Mouse (Mus musculus) brown adipose tissue, adult 24 weeks (tissue): Measurements from ENCODE around the gene Krt81. TPM values are rescaled to one million over a fixed set of nuclear protein-coding genes. Genes with fewer than 3 reads are reported as not detected.

Experiments
- H3K27ac ChIP-seq: fragments of 200-500 bp; replicated peaks from 2 replicates; pipeline ENCODE4 v1.5.1; 2012; ENCODE audit warnings: low read depth, mild to moderate bottlenecking, low read length
- H3K4me1 ChIP-seq: fragments of 200-500 bp; 2 replicates; pipeline ENCODE4 v1.6.1; 2012; ENCODE audit warnings: low read length, mixed read lengths; ENCODE audit not compliant: control insufficient read depth, insufficient read depth, insufficient read length
- H3K4me3 ChIP-seq: fragments of 200-500 bp; 2 replicates; pipeline ENCODE4 v1.5.1; 2012; ENCODE audit warnings: low read depth, mild to moderate bottlenecking, low read length, moderate library complexity; ENCODE audit not compliant: insufficient read depth
- polyA plus RNA-seq: library from polyadenylated mRNA; stranded (reverse); fragments of >200 nt; gene quantifications from 2 replicates; pipeline ENCODE4 v1.2.4, GENCODE M21; 2012; ENCODE audit not compliant: missing spikeins, insufficient read depth, insufficient read length

Gene Krt81
- polyA plus RNA-seq: not detected in 2 replicates

DNA sequence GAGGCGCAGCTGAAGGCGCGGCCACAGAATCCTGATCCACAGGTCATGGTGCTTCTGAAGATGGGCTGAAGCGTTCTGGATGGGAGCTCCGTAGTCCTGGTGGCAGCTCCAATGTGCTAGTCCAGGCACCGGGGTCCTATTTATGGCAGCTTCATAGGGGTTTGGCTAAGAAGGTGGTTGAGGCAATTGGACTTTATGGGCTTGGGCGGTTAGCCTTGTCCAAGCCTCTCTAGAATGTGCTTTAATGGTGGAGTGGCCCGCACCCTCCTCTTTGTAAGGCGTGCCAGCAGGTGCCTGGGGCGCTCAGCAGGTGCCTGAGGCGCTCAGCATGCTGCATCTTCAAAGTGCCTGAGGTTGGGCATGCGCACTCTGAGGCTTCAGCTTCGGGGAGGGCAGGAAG lies at the start of gene Krt81:
TSS of gene Krt81 (minus strand) at position 101 of the 400 bp plus-strand sequence.
- H3K4me3 ChIP-seq: no peak within 1 kb of the TSS
- no peak within 1 kb of the TSS for H3K27ac ChIP-seq
- H3K4me1 ChIP-seq: no peaks in the 10 kb centered on the region

DNA sequence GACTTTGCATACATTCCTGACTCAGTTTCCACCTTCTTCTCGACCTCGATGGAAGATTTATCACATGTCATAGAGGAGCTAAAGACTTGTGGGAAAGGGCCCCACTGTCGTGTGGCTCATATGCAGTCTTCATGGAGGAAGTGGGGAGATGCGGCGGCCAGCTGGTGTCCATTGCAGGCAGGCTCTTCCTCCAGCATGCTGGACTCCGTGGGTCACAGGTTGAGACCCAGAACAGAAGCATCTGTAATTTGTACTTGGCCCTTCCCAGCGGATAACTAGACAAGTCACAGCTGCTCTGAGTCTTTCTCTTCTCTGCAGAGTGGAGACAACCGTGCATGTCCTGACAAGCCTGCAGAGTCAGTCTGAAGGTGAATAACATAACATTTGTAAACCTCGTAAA lies 44.7 kb upstream of the Krt81 start:
- no peaks in the 10 kb centered on the region for H3K4me1 ChIP-seq
- H3K27ac ChIP-seq: no peak overlapping the region
- no peak overlapping the region for H3K4me3 ChIP-seq

DNA sequence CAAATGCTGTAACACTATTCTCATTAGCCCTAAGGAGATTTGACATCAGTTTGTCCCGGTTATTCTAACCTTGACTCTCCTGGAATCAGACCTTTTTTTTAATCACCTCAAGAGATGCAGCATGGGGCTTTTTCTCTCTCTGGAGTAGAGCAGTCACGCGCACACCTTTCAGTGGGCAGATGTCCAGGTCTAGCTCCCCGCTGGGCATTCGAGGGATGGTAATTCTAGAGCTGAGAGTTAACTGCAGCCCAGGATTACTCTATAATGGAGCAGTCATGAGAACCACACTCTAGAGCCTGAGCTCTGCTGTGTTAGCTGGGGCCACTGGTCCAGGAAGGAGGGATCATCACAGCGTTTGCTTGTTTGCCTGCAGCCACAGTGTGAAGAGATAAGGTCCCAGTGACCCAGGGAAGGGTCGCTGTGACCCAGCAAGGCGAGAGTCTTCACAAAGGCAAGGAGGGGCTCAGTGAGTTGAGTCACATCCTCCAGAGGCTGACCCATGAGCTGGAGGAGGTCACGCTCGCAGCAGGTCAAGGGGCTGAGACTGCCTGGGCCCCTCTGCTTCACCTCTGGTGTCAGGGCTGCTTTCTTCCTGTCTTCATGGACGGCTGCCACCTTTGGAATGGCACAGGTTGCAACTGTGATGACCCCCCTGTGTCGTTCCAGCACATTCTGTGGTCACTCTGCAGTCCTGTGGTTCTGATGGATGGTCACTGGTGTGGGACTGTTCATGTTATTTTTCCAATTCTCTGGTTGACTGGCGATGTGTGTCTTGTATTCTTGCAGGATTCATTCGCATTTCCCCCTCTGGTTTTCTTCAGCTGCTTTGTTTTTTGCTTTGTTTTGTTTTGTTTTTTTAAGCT lies 43.6 kb upstream of the Krt81 start:
- Histone ChIP-seq H3K27ac (no peak overlapping the region), H3K4me3 (no peak overlapping the region), H3K4me1 (no peaks in the 10 kb centered on the region)

DNA sequence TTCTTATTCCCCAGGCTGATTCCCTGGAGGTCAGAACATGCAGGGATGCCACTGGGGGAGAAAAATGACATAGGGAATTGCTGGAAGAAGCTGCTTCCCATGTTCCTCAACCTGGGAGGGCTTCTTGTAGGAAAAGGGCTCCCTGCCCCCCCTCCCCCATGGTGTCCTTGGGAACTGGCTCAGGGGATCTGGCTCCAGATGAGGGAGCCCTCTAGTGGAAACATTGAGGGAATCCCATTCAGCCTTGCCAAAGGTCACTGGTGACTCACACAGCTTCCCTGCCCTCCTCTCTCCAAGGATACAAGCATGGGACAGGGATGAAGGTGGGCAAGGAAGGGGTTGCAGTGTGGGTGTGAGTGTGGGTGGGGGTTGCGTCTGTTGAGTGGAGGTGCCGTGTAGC lies 33.6 kb upstream of the Krt81 start:
- Histone ChIP-seq H3K4me3 (no peak overlapping the region), H3K27ac (no peak overlapping the region), H3K4me1 (no peaks in the 10 kb centered on the region)

DNA sequence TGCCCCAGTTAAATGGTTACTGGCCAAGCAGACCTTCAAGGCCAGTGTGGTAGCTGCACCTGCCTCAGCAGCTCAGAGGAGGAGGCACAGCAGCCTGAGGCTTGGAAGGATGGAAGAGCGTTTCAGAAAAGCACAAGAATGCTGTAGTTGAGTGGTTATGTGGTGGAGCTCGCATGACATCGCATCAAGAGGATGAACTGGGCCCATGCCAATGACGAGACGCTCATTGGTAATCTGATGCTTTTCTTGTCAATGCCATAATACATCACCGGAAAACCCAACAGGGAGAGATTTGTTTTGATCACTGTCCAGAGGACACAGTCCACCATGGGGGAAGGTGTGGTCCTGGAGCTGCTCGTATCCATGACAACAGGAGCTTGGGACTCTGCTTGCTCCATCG lies 31.7 kb upstream of the Krt81 start:
- Histone ChIP-seq H3K4me1 (no peaks in the 10 kb centered on the region), H3K27ac (no peak overlapping the region), H3K4me3 (no peak overlapping the region)

DNA sequence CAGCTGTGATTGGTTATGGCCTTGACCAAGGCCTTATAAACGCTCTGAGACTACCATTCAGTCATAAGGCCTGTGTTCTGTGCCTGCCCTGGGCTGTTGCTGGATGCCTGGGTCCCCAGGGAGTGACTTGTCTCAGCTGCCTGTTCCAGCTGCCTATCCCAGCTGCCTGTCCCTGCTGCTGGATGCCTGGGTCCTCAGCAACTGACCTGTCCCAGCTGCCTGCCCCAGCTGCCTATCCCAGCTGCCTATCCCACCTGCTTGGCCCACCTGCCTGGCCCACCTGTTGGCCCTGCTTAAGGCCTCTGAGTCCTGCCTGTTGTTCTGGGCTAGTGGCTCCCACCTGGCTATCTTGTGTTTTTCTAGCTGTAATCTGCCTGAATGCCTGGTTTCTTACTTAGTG lies 30.7 kb upstream of the Krt81 start:
- Histone ChIP-seq H3K27ac (no peak overlapping the region), H3K4me1 (no peaks in the 10 kb centered on the region), H3K4me3 (no peak overlapping the region)

DNA sequence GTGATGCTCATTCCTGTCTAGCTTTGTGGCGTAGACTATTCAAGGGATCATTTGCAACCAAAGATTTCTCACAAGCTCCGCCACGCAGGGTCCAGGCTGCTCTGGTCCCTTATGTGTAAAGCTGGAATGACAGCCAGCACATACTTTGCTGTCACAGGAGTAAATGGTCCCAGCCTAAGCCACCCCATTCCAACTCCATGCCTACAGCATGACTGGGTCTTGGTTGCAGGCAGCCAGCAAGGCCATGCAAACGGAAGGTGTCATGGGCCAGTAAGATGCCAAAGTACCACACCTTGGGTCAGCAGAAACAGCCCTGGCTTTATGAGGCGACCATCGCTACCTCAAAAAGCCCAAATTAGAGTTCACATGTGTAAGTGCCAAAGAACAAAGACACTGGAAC lies 30.2 kb upstream of the Krt81 start:
- H3K4me3 ChIP-seq: no peak overlapping the region
- H3K27ac ChIP-seq: no peak overlapping the region
- no peaks in the 10 kb centered on the region for H3K4me1 ChIP-seq

DNA sequence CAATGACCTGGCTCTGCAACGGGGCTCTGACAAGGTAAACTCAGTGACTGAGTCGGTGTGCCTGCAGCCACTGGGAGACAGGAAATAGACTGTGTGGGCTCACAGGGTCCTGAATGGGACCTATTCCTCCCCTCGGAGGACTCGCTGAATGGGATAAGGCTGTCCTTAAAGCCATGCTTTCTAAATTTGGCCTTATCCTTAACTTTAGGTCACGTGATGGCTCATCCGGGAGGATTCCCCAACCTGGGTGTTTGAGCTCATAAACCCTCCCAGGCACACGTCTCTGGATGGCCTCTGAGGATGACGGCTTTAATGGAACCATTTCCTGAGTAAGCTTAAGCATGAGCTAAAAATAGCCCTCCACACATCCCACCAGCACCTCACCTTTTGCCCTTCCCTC lies 29.2 kb upstream of the Krt81 start:
- Histone ChIP-seq H3K4me3 (no peak overlapping the region), H3K4me1 (no peaks in the 10 kb centered on the region), H3K27ac (no peak overlapping the region)

DNA sequence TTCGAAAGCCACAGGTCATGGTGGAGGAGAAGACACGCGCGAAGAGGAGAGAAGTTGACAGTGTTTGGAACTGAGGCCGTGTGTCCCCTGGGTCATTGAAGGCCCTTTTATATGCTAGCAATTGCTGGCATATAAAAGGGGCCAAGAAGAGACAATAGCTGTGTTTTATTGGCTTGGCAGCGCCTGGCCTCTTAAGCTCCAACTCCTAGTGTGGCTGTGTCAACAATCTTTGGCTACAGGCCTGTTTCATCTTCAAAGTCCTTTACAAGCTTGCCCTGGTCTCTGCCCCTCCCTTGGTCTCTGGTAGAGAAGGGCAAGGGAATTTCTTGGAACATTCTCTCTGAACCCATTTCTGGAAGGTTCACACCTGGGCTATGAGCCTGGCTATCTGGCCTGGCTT lies 27.9 kb upstream of the Krt81 start, which contains the start of gene Krt83:
TSS of gene Krt83 (minus strand) at position 82 of the 400 bp plus-strand sequence.
- H3K4me3 ChIP-seq: no peak within 1 kb of the TSS
- no peaks in the 10 kb centered on the region for H3K4me1 ChIP-seq
- no peak within 1 kb of the TSS for H3K27ac ChIP-seq

DNA sequence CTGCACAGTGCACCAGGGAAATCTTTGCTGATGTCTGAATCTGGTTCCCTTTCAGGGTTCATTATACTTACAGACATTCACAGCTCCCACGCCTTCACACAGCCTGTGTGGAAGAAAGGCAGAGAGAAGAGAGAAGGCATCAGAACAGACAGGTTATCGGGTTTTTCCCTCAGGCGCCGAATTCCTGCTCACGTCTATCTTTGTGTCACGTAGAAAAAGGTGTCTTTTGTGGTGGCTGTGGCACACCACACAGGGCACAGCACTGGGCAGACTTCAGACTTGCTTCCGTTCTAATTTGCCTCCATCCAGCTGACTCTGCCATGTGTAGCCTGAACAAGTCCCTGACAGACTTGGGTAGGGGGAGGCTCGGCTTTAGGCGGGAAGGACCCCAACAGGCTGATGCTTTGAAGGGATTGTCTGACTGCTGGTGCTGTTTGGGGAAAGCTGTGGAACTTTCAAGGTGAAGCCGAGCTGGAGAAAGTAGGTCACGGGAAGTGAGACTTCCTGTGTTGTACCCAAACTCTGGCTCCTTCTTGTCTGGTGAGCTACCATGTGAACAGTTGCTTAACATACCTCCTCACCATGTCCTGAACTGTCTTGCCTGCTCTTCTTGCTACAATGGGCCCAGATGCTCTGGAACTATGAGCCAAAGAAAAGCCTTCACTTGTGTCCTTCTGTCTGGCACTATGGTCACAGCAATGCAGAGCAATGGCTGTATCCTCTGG lies 22.5 kb upstream of the Krt81 start:
- Histone ChIP-seq H3K27ac (no peak overlapping the region), H3K4me1 (no peaks in the 10 kb centered on the region), H3K4me3 (no peak overlapping the region)

DNA sequence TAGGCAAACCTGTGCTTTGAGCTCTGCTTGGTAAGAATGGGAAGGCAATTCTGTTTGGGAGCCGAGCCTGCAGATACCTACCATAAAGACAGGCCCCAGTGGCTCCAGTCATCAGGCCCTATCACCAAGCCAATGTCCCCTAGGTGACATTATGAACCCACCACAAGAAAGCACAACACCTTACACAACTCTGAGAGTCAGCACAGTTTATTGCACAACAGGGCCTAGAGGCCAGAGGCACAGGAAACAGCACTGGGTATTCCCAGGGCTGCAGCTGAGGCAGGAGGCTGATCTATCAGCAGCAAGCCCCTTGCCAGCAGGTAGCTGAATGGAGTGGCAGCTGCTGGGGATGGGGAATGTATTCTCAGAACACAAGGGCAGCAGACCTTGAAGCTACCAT lies 21.4 kb upstream of the Krt81 start:
- H3K4me3 ChIP-seq: no peak overlapping the region
- H3K27ac ChIP-seq: no peak overlapping the region
- H3K4me1 ChIP-seq: no peaks in the 10 kb centered on the region

DNA sequence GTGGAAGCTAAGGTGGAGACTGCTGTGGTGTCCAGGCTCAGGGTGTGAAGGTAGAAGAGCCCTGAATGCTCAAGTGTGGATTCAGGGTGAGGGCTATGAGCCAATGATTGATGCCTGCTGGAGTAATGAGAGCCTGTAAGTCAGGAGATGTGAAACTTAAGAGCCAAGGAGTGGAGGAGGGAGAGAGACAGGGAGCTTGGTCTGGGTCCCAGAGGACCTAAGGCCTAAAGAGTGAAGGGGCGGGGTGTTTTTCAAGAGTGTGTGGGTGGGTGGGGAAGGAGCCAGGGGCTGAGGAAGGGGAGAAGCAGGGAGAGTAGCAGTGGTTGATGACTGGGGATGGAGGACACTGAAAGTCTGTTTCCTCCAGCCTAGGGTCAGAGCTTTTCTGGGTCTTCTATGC lies 20.1 kb upstream of the Krt81 start:
- Histone ChIP-seq H3K4me3 (no peak overlapping the region), H3K27ac (no peak overlapping the region), H3K4me1 (no peaks in the 10 kb centered on the region)

DNA sequence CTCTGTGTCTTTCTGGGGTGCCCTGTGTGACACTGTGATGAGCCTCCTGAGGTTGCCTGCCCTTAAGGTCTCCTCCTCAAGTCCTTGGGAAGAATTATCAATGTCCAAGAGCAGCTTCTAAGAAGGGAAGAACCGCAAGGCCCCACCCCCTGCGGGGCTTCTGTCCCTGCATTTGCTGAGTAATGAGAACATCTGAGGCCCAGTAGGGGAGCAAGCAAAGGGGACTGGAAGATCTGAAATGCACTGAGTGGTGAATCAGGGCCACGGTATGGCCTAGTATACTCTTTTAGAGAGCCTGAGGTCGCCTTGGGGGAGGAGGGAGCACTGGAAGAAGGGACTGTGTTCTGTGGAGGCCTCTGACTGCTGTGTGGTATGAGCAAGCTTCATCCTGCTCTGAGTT lies 18.5 kb upstream of the Krt81 start:
- no peak overlapping the region for H3K4me3 ChIP-seq
- H3K27ac ChIP-seq: no peak overlapping the region
- no peaks in the 10 kb centered on the region for H3K4me1 ChIP-seq

DNA sequence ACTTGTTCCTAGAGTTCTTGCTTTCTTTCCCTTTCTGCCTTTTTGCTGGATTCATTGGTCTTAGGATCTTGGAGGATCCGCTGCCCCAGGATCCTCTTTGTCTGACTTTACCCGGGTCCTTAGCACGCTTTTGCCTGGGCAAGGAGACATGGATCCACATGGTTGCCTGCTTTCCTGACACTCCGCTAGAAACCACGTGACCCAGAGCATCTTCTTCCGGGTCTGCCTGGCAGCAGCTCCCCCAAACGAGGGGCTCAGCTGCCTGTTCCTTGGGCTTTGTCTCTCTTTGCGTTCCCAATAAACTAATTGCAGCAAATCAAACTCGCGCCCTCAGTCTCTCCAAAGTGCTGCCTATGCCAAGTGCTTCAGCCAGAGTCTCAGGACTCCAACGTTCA lies 16.1 kb upstream of the Krt81 start:
- H3K27ac ChIP-seq: no peak overlapping the region
- no peaks in the 10 kb centered on the region for H3K4me1 ChIP-seq
- no peak overlapping the region for H3K4me3 ChIP-seq

DNA sequence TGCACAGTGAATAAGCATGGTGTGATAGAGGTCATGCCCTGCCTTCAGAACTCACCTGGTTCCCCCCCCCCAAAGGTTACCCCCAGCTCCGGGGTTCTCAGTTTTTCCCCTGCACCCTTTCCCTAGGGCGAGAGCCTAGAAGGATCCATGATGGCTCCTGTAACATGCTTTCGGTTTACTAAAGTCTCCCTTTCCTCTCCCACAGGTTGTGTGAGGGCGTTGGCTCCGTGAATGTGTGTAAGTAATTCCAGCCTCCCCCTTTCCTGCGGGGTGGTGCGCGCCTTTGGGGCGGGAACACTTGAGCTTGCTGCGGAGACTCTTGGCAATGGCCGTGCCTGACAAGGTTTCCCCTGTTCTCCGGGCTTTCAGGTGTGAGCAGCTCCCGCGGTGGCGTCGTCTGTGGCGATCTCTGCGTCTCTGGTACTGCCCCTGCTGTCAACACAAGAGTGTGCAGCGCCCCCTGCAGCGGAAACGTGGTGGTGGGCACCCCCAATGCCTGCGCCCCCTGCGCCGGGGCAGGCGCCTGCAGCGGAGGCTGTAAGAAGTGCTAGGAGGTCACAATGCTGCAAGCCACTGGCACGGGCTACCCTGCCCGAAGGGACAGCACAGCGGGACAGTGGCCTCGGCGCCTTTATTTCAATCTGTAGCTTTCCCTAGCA lies 15.6 kb upstream of the Krt81 start:
- Histone ChIP-seq H3K4me3 (no peak overlapping the region), H3K4me1 (no peaks in the 10 kb centered on the region), H3K27ac (no peak overlapping the region)
